Mouse (Mus musculus): ENCODE measurements around the gene Adgre4.
"Not testable (repeated sequence)": the region's sequence is repeated elsewhere in the genome, so short reads cannot be mapped to it uniquely, and the experiment has no call there.

DNA sequence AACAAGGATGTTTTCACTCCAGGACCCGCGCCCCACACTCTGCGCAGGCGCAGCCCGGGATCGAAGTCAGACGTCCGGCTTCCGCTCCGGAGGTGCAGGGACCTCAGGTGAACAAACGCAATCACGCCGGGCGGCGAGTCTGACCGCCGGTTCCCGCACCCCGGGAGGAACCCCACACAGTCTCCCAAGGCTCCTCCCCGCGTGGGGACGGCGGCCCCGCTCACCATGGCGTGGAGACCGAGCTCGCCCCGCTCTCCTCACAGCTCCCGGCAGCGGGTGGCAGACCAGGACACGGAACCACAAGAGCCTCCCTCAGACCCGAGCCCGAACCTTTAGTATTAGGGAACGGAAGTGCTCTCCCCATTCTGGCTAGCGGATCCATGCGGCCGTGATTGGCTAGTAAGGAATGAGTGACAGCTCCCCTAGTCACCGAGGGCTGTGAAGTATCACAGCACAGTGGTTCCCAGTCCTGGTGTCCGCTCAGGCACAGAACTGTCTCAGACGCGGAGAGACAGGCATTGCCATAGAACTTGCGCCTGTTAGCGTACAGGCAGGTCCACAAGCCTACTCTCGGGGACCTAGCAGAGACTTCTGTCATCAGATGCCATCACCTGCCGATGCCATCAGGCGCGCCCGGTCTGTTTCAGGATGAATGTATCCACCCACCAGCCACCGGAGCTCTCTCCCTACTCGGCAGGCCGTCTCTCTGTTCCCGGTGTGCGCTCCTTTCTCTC is 129.0 kb downstream of the Adgre4 start, which contains the start of gene Zfp119a:
- TF ChIP-seq POLR2A (IDR thresholded peaks at IDR 0.05; ENCODE audit: borderline replicate concordance, control insufficient read depth, low read depth, low read length); CTCF (IDR thresholded peaks at IDR 0.05; ENCODE audit: control insufficient read depth, insufficient read depth, low read length): not testable (repeated sequence)

Measured in bone marrow, adult 2 months (tissue).